Mouse (Mus musculus) layer of hippocampus, adult 9-11 months (tissue): ENCODE results near the gene Krt80.

ENCODE experiments used
- DNase-seq: peaks from one replicate; pipeline ENCODE4 v3.0.0; 2022

Krt80 gene

GRCm38 (mm10) chr15:101315832-101316231 is 54.1 kb downstream of the Krt80 start:
- peak; percentile 94 for DNase-seq

GRCm38 (mm10) chr15:101315378-101315777 is 54.6 kb downstream of the Krt80 start:
- DNase-seq = no peak

GRCm38 (mm10) chr15:101312006-101312405 is 58.0 kb downstream of the Krt80 start:
- DNase-seq = no peak

GRCm38 (mm10) chr15:101311087-101311770 is 58.7 kb downstream of the Krt80 start:
- DNase-seq = peak; percentile 82

GRCm38 (mm10) chr15:101309493-101309892 is 60.5 kb downstream of the Krt80 start:
- no peak for DNase-seq

GRCm38 (mm10) chr15:101308440-101309348 is 61.3 kb downstream of the Krt80 start:
- peak; percentile 56 for DNase-seq

- DNase-seq = peak; percentile 83
Observed at GRCm38 (mm10) chr15:101306459-101306858, 63.5 kb downstream of the Krt80 start.

- DNase-seq = no peak
Observed at GRCm38 (mm10) chr15:101303830-101304229, 66.1 kb downstream of the Krt80 start.

GRCm38 (mm10) chr15:101302201-101302600 is 67.8 kb downstream of the Krt80 start:
- no peak for DNase-seq

- no peak for DNase-seq
Observed at GRCm38 (mm10) chr15:101300128-101300527, 69.8 kb downstream of the Krt80 start.

GRCm38 (mm10) chr15:101299480-101299960 is 70.4 kb downstream of the Krt80 start:
- no peak for DNase-seq

GRCm38 (mm10) chr15:101298550-101298949 is 71.4 kb downstream of the Krt80 start:
- no peak for DNase-seq

GRCm38 (mm10) chr15:101297988-101298387 is 72.0 kb downstream of the Krt80 start:
- DNase-seq = no peak
